Mouse (Mus musculus) stomach, embryonic 14.5 days (tissue): Measurements from ENCODE around the gene Arrdc4. TPM values are rescaled to one million over a fixed set of nuclear protein-coding genes. Genes with fewer than 3 reads are reported as not detected.

ENCODE experiments used
- ATAC-seq: fragments of 200-750 bp; cut with Nextera tagmentation; 2 replicates; pipeline ENCODE4 v1.8.0; 2017; ENCODE audit warnings: low read depth, moderate TSS enrichment; ENCODE audit not compliant: insufficient number of reproducible peaks, insufficient read depth, low FRiP score
- H3K27ac ChIP-seq: fragments of 300-500 bp; sonication (generic); 2 replicates; pipeline ENCODE4 v1.5.1; 2014; ENCODE audit warnings: mild to moderate bottlenecking, low read length, moderate library complexity, mixed read lengths
- H3K27me3 ChIP-seq: fragments of 300-500 bp; sonication (generic); 2 replicates; pipeline ENCODE4 v1.6.1; 2014; ENCODE audit warnings: low read length, control low read depth, mixed read lengths; ENCODE audit not compliant: control insufficient read depth, insufficient read depth
- H3K36me3 ChIP-seq: fragments of 300-500 bp; sonication (generic); 2 replicates; pipeline ENCODE4 v1.6.1; 2014; ENCODE audit warnings: mild to moderate bottlenecking, control low read depth, low read length, moderate library complexity, mixed read lengths; ENCODE audit not compliant: control insufficient read depth, insufficient read depth
- H3K4me1 ChIP-seq: fragments of 300-500 bp; sonication (generic); 2 replicates; pipeline ENCODE4 v1.6.1; 2014; ENCODE audit warnings: low read length, control low read depth, mixed read lengths; ENCODE audit not compliant: control insufficient read depth, insufficient read depth
- H3K4me2 ChIP-seq: fragments of 300-500 bp; sonication (generic); replicated peaks from 2 replicates; pipeline ENCODE4 v1.6.1; 2014; ENCODE audit warnings: low read depth, low read length, control low read depth
- H3K4me3 ChIP-seq: fragments of 300-500 bp; sonication (generic); 2 replicates; pipeline ENCODE4 v1.5.1; 2014; ENCODE audit warnings: low read depth, low read length, control low read depth
- H3K9ac ChIP-seq: fragments of 300-500 bp; sonication (generic); replicated peaks from 2 replicates; pipeline ENCODE4 v1.6.1; 2014; ENCODE audit warnings: low read depth, mild to moderate bottlenecking, control low read depth, low read length, moderate library complexity, mixed read lengths
- H3K9me3 ChIP-seq: fragments of 300-500 bp; sonication (generic); 2 replicates; pipeline ENCODE4 v1.6.1; 2016; ENCODE audit warnings: low read depth, low read length, control low read depth; ENCODE audit not compliant: control insufficient read depth
- WGBS: fragments of 180-500 bp; shearing (Covaris S2); extraction: QIAGEN DNeasy Blood & Tissue Kit; methylation state at CpG from one replicate; pipeline ENCODE4 v1.1.7; 2014; 5-methylcytosine and 5-hydroxymethylcytosine counted together
- polyA plus RNA-seq: library from polyadenylated mRNA; unstranded; fragments of >200 nt; fragmentation: Nextera tagmentation; extraction: Ambion mirVana; gene quantifications from 2 replicates; pipeline ENCODE4 v1.2.1, GENCODE M21; 2014

Arrdc4 gene
- polyA plus RNA-seq, 1 experiment from 2014 or later = 22.2 TPM

- H3K27me3 ChIP-seq = no peaks in the 10 kb centered on the region
- peaks cover 5% of the 10 kb centered on the region; the same call in 1 of the 2 replicates for H3K4me1 ChIP-seq
- no peaks in the 10 kb centered on the region; the same call in 1 of the 2 replicates for H3K36me3 ChIP-seq
- peak overlapping the region; percentile 84; the same call in 1 of the 2 replicates for H3K4me3 ChIP-seq
- ATAC-seq = no peak
- no peak overlapping the region for H3K9ac ChIP-seq
- 54% methylated on average over 8 of the region's 8 CpGs for WGBS
- no peaks in the 10 kb centered on the region for H3K9me3 ChIP-seq
- H3K27ac ChIP-seq = no peak overlapping the region
- peak overlapping the region; percentile 24 for H3K4me2 ChIP-seq
These were observed 878 bp upstream of the Arrdc4 start for GRCm38 (mm10) chr7:68749919-68750318.

DNA sequence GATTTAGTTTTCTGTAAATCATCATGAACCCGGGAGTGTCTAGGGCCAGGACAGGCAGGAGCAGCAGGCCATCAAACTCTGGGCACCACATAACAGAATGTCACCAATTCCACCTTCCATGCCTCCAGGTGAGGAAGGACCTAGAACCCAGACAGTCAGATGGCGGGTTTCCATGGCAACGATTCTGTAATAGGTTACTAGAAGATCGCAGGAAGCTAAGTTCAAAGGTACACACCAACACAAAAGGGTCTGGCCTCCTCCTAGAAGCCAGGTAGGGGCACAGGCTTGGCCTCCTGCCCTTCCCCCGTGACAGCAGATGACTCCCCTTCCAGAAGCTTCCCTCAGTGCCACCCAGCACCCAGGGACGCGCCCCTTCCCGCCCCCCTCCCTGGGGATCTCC, 680 bp downstream of the Arrdc4 start:
- Histone ChIP-seq H3K9me3 (no peaks in the 10 kb centered on the region), H3K36me3 (peaks cover 7% of the 10 kb centered on the region), H3K4me3 (peak overlapping the region; percentile 84), H3K4me2 (peak overlapping the region; percentile 87), H3K9ac (peak overlapping the region; percentile 82), H3K27ac (peak overlapping the region; percentile 80; the same call in 1 of the 2 replicates), H3K27me3 (no peaks in the 10 kb centered on the region), H3K4me1 (peaks cover 5% of the 10 kb centered on the region; the same call in 1 of the 2 replicates)
- 16% methylated on average over 8 of the region's 8 CpGs for WGBS
- ATAC-seq = no peak

- Histone ChIP-seq H3K4me2 (no peak overlapping the region), H3K27me3 (no peaks in the 10 kb centered on the region), H3K9me3 (no peaks in the 10 kb centered on the region), H3K27ac (no peak overlapping the region), H3K4me1 (peaks cover 5% of the 10 kb centered on the region; the same call in 1 of the 2 replicates), H3K9ac (no peak overlapping the region), H3K4me3 (no peak overlapping the region), H3K36me3 (peaks cover 35% of the 10 kb centered on the region)
- ATAC-seq = no peak
- 89% methylated on average over 9 of the region's 9 CpGs for WGBS
These were observed 4.4 kb downstream of the Arrdc4 start for GRCm38 (mm10) chr7:68744616-68745015.

- WGBS = 93% methylated on average over 2 of the region's 2 CpGs
- H3K27me3 ChIP-seq = no peaks in the 10 kb centered on the region
- peaks cover 40% of the 10 kb centered on the region for H3K36me3 ChIP-seq
- no peaks in the 10 kb centered on the region for H3K9me3 ChIP-seq
- H3K4me2 ChIP-seq = no peak overlapping the region
- no peak overlapping the region for H3K9ac ChIP-seq
- H3K27ac ChIP-seq = no peak overlapping the region
- peaks cover 5% of the 10 kb centered on the region; the same call in 1 of the 2 replicates for H3K4me1 ChIP-seq
- ATAC-seq = no peak
- no peak overlapping the region for H3K4me3 ChIP-seq
These were observed 4.8 kb downstream of the Arrdc4 start for GRCm38 (mm10) chr7:68744206-68744605.

DNA sequence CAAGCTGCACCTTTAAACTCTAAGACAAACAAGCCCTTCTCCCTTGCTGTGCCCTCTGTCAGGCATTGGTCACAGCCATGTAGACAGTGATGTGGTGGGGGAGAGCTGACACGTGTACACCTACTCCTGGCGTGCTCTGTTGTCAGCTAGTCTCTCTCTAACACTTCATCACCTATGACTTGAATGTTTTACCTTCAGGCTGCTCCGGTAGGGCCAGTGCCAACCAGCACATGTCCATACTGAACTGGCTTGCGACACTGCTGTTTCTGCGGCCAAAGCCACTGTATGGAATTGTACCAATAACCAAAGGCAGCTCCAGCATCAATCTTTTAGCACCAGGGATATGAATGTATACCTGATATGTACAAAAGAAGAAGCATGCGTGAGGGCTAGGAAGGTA, 8.3 kb downstream of the Arrdc4 start:
- 91% methylated on average over 6 of the region's 6 CpGs for WGBS
- H3K36me3 ChIP-seq = peaks cover 47% of the 10 kb centered on the region

DNA sequence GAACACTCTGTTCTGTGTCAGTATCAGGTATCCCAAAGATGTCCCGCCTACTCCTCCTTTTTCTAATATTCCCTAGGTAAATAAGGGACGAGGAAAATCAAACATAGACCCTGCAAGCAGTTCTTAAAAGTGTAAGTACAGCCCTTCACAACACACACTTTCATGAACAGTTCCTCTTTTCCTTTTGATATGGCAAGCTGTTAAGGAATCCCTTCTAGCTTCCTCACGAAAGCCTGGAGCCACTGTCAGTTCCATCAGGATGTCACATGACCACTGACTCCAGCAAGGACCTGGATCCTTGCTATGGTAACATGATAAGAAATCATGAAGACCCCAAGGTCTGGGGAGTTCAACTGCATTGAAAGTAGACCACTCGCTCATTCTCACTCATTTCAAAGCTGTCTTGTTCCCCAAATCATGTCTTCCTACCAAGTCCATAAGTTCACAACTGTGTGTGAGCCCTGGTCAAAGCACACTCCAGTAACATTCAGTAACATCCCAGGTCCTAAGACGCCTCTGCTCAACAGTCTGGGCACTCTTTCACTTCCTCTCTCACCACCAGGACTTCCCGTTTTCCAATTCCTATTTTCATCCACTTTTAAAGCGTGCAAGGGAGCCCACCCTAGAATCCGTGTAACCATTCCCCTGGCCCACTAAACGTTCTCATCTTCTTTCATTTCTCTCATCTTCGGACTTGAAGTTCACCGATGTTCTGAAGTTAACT, 10.2 kb downstream of the Arrdc4 start:
- no peak for ATAC-seq
- H3K4me3 ChIP-seq = no peak overlapping the region
- peaks cover 42% of the 10 kb centered on the region for H3K36me3 ChIP-seq
- no peak overlapping the region for H3K9ac ChIP-seq
- H3K9me3 ChIP-seq = no peaks in the 10 kb centered on the region
- 86% methylated on average over 11 of the region's 11 CpGs for WGBS
- no peaks in the 10 kb centered on the region for H3K4me1 ChIP-seq
- no peak overlapping the region for H3K27ac ChIP-seq
- no peaks in the 10 kb centered on the region for H3K27me3 ChIP-seq
- no peak overlapping the region for H3K4me2 ChIP-seq

More for the DNA sequence above, 8.3 kb downstream of the Arrdc4 start:
- Histone ChIP-seq H3K9ac (no peak overlapping the region), H3K4me3 (no peak overlapping the region), H3K27ac (no peak overlapping the region), H3K4me1 (no peaks in the 10 kb centered on the region), H3K4me2 (no peak overlapping the region), H3K9me3 (no peaks in the 10 kb centered on the region), H3K27me3 (no peaks in the 10 kb centered on the region)
- ATAC-seq = no peak

GRCm38 (mm10) chr7:68726380-68726779, 22.7 kb downstream of the Arrdc4 start:
- no peaks in the 10 kb centered on the region for H3K9me3 ChIP-seq
- WGBS = 81% methylated on average over 5 of the region's 5 CpGs
- ATAC-seq = no peak
- no peak overlapping the region for H3K4me3 ChIP-seq
- H3K27me3 ChIP-seq = no peaks in the 10 kb centered on the region
- H3K4me2 ChIP-seq = no peak overlapping the region
- no peaks in the 10 kb centered on the region for H3K36me3 ChIP-seq
- H3K4me1 ChIP-seq = no peaks in the 10 kb centered on the region
- H3K9ac ChIP-seq = no peak overlapping the region
- H3K27ac ChIP-seq = no peak overlapping the region

GRCm38 (mm10) chr7:68724711-68725110, 24.3 kb downstream of the Arrdc4 start:
- ATAC-seq = no peak
- Histone ChIP-seq H3K9ac (no peak overlapping the region), H3K9me3 (no peaks in the 10 kb centered on the region), H3K4me3 (no peak overlapping the region), H3K27me3 (no peaks in the 10 kb centered on the region), H3K27ac (no peak overlapping the region), H3K36me3 (no peaks in the 10 kb centered on the region), H3K4me2 (no peak overlapping the region), H3K4me1 (no peaks in the 10 kb centered on the region)
- 77% methylated on average over 7 of the region's 7 CpGs for whole genome bisulfite sequencing

GRCm38 (mm10) chr7:68721520-68721919, 27.5 kb downstream of the Arrdc4 start:
- Histone ChIP-seq H3K4me1 (no peaks in the 10 kb centered on the region), H3K27ac (no peak overlapping the region), H3K27me3 (no peaks in the 10 kb centered on the region), H3K4me3 (no peak overlapping the region), H3K9me3 (no peaks in the 10 kb centered on the region), H3K36me3 (no peaks in the 10 kb centered on the region), H3K4me2 (no peak overlapping the region), H3K9ac (no peak overlapping the region)
- ATAC-seq = no peak
- 88% methylated on average over 4 of the region's 4 CpGs for WGBS
